Mouse (Mus musculus) embryonic facial prominence, embryonic 13.5 days (tissue): ENCODE results near the gene Gm13276. TPM values are rescaled to one million over a fixed set of nuclear protein-coding genes. Genes with fewer than 3 reads are reported as not detected.
A peak's percentile ranks its signal among the peaks of the same experiment; 100 is the strongest.
"Not testable (repeated sequence)": the region's sequence is repeated elsewhere in the genome, so short reads cannot be mapped to it uniquely, and the experiment has no call there.

ENCODE experiments used
- ATAC-seq: fragments of 200-750 bp; cut with Nextera tagmentation; 2 replicates; pipeline ENCODE4 v1.8.0; 2017; ENCODE audit warnings: low read depth; ENCODE audit not compliant: insufficient number of reproducible peaks, insufficient read depth, low FRiP score, low TSS enrichment
- H3K27ac ChIP-seq: fragments of 300-500 bp; sonication (generic); 2 replicates; pipeline ENCODE4 v1.5.1; 2015; ENCODE audit warnings: moderate library complexity, mild to moderate bottlenecking, inconsistent platforms
- H3K27me3 ChIP-seq: fragments of 300-500 bp; sonication (generic); 2 replicates; pipeline ENCODE4 v1.6.1; 2015; ENCODE audit warnings: mild to moderate bottlenecking, inconsistent platforms
- H3K36me3 ChIP-seq: fragments of 300-500 bp; sonication (generic); 2 replicates; pipeline ENCODE4 v1.6.1; 2015; ENCODE audit warnings: mild to moderate bottlenecking, inconsistent platforms
- H3K4me1 ChIP-seq: fragments of 300-500 bp; sonication (generic); 2 replicates; pipeline ENCODE4 v1.6.1; 2015; ENCODE audit warnings: inconsistent platforms
- H3K4me2 ChIP-seq: fragments of 300-500 bp; sonication (generic); 2 replicates; pipeline ENCODE4 v1.6.1; 2015; ENCODE audit warnings: moderate library complexity, mild to moderate bottlenecking, inconsistent platforms
- H3K4me3 ChIP-seq: fragments of 300-500 bp; sonication (generic); 2 replicates; pipeline ENCODE4 v1.5.1; 2015; ENCODE audit warnings: mild to moderate bottlenecking, inconsistent platforms
- H3K9ac ChIP-seq: fragments of 300-500 bp; sonication (generic); 2 replicates; pipeline ENCODE4 v1.6.1; 2015; ENCODE audit warnings: mild to moderate bottlenecking, inconsistent platforms
- H3K9me3 ChIP-seq: fragments of 300-500 bp; sonication (generic); 2 replicates; pipeline ENCODE4 v1.6.1; 2016; ENCODE audit warnings: inconsistent platforms
- WGBS: fragments of 180-500 bp; shearing (Covaris S2); methylation state at CpG from one replicate; pipeline ENCODE4 v1.1.7; 2015; ENCODE audit warnings: mixed read lengths; 5-methylcytosine and 5-hydroxymethylcytosine counted together
- polyA plus RNA-seq: library from polyadenylated mRNA; unstranded; fragments of >200 nt; fragmentation: Nextera tagmentation; extraction: Ambion mirVana; gene quantifications from 2 replicates; pipeline ENCODE4 v1.2.1, GENCODE M21; 2015

The Gm13276 gene
- polyA plus RNA-seq, 1 experiment from 2014 or later, result not detected

DNA sequence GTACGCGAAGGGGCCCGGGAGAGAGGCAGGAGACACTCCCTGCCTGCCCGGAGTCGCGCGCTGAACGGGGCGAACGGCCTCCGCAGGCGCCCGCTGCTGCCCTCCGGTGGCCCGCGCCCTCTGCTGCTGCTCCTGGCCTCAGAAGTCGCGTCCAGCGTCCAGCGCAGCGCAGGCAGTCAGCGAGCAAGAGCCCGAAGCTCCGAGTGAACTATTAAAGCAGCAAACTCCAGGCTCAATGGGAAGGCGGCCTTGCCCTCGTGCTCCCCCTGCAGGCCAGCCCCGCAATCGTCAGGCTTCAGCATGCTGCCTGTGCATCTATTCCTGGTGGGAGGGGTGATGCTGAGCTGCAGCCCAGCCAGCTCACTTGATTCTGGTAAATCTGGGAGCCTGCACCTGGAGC lies 5.7 kb downstream of the Gm13276 start, which contains the start of gene Gm13278:
Gm13278 (plus strand) TSS at position 301 of the 400 bp plus-strand sequence.
- not testable (repeated sequence) for H3K27me3 ChIP-seq, ATAC-seq

GRCm38 (mm10) chr4:88793936-88794675 lies 8.6 kb downstream of the Gm13276 start, which contains the start of gene Gm13275:
TSS of gene Gm13275 (plus strand) at chr4:88794487.
- H3K27me3 ChIP-seq, H3K36me3 ChIP-seq, H3K4me3 ChIP-seq, H3K9me3 ChIP-seq, H3K4me2 ChIP-seq, ATAC-seq, H3K4me1 ChIP-seq, H3K27ac ChIP-seq, H3K9ac ChIP-seq: not testable (repeated sequence)
- WGBS, result 0% methylated on average over 16 of the region's 52 CpGs

More for the DNA sequence above, 5.7 kb downstream of the Gm13276 start, which contains the start of gene Gm13278:
- H3K9ac ChIP-seq, H3K4me3 ChIP-seq, H3K4me1 ChIP-seq, H3K36me3 ChIP-seq, H3K27ac ChIP-seq, H3K4me2 ChIP-seq, H3K9me3 ChIP-seq: not testable (repeated sequence)
- no CpG with 5 or more reads among the region's 28 CpGs for WGBS

GRCm38 (mm10) chr4:88797097-88797496 lies 11.6 kb downstream of the Gm13276 start, which contains the start of gene Gm13279:
TSS of gene Gm13279 (plus strand) at chr4:88797397.
- H3K9me3 ChIP-seq, H3K27ac ChIP-seq, H3K4me1 ChIP-seq, H3K4me2 ChIP-seq, ATAC-seq, H3K4me3 ChIP-seq, H3K9ac ChIP-seq, H3K27me3 ChIP-seq, H3K36me3 ChIP-seq: not testable (repeated sequence)
- WGBS, result no CpG with 5 or more reads among the region's 28 CpGs

GRCm38 (mm10) chr4:88799365-88799764 lies 13.9 kb downstream of the Gm13276 start, which contains the start of gene Gm13285:
TSS of gene Gm13285 (plus strand) at chr4:88799665.
- H3K27me3 ChIP-seq, H3K4me1 ChIP-seq, H3K36me3 ChIP-seq, H3K4me2 ChIP-seq, H3K27ac ChIP-seq, H3K9ac ChIP-seq, ATAC-seq, H3K4me3 ChIP-seq, H3K9me3 ChIP-seq: not testable (repeated sequence)
- 20% methylated on average over 6 of the region's 7 CpGs for WGBS

DNA sequence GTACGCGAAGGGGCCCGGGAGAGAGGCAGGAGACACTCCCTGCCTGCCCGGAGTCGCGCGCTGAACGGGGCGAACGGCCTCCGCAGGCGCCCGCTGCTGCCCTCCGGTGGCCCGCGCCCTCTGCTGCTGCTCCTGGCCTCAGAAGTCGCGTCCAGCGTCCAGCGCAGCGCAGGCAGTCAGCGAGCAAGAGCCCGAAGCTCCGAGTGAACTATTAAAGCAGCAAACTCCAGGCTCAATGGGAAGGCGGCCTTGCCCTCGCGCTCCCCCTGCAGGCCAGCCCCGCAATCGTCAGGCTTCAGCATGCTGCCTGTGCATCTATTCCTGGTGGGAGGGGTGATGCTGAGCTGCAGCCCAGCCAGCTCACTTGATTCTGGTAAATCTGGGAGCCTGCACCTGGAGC lies 17.4 kb downstream of the Gm13276 start, which contains the start of gene Gm13287:
Gm13287 (plus strand) TSS at position 301 of the 400 bp plus-strand sequence.
- ATAC-seq, H3K9ac ChIP-seq, H3K4me3 ChIP-seq, H3K9me3 ChIP-seq, H3K27me3 ChIP-seq, H3K4me1 ChIP-seq, H3K27ac ChIP-seq, H3K36me3 ChIP-seq: not testable (repeated sequence)
- WGBS, result no CpG with 5 or more reads among the region's 29 CpGs
- peak within 1 kb of the TSS; percentile 35; the same call in 1 of the 2 replicates for H3K4me2 ChIP-seq

DNA sequence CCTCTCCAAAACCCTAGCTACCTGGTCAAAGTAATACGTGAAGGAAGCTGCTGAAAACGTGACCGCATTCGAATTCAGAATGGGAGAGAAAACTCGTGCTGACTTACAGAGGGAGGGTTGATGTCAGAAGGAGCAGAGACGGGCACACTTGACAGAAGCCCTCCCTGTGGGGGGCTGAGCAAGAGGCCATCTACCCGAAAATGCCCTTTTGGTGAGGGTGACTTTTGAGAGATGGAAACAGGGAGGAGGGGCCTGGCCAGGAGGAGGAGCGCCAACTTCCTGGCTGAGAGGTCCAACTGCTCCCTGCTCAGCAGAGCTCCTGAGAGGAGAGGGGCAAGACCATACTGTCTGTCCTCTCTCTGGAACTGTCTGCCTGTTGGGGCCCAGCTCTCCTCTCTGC lies 19.7 kb downstream of the Gm13276 start, which contains the start of gene Gm13288:
Gm13288 (plus strand) TSS at position 301 of the 400 bp plus-strand sequence.
- H3K27ac ChIP-seq, H3K9me3 ChIP-seq, H3K27me3 ChIP-seq, H3K4me1 ChIP-seq, ATAC-seq, H3K36me3 ChIP-seq: not testable (repeated sequence)
- Histone ChIP-seq H3K9ac (0 out of 2 replicates have a peak within 1 kb of the TSS, but pooled peaks have one; percentile 55), H3K4me2 (peak within 1 kb of the TSS; percentile 45), H3K4me3 (peak within 1 kb of the TSS; percentile 32)
- WGBS, result no CpG with 5 or more reads among the region's 8 CpGs

- H3K27me3 ChIP-seq, H3K27ac ChIP-seq, H3K36me3 ChIP-seq, H3K4me1 ChIP-seq, ATAC-seq, H3K9me3 ChIP-seq: not testable (repeated sequence)
- Histone ChIP-seq H3K9ac (0 out of 2 replicates have a peak overlapping the region, but pooled peaks have one; percentile 55), H3K4me2 (peak overlapping the region; percentile 45), H3K4me3 (peak overlapping the region; percentile 32)
- WGBS, result 0% methylated on average over 13 of the region's 34 CpGs
Observed at GRCm38 (mm10) chr4:88805761-88806160, 20.3 kb downstream of the Gm13276 start.

- no peak within 1 kb of the TSS for H3K27ac ChIP-seq
- no peak within 1 kb of the TSS for H3K4me2 ChIP-seq
- no peak for ATAC-seq
- no peak within 1 kb of the TSS for H3K4me3 ChIP-seq
- no peaks in the 10 kb centered on the region for H3K4me1 ChIP-seq
- 63% methylated on average over 3 of the region's 3 CpGs for WGBS
- H3K27me3 ChIP-seq, result 0 out of 2 replicates have a peak, but pooled peaks cover 3% of the 10 kb centered on the region
- no peak within 1 kb of the TSS for H3K9ac ChIP-seq
- H3K9me3 ChIP-seq, result no peaks in the 10 kb centered on the region
- H3K36me3 ChIP-seq, result no peaks in the 10 kb centered on the region
Observed at GRCm38 (mm10) chr4:88815928-88816327, 30.4 kb downstream of the Gm13276 start, which contains the start of gene Ifna7. TSS of gene Ifna7 (plus strand) at chr4:88816228.

DNA sequence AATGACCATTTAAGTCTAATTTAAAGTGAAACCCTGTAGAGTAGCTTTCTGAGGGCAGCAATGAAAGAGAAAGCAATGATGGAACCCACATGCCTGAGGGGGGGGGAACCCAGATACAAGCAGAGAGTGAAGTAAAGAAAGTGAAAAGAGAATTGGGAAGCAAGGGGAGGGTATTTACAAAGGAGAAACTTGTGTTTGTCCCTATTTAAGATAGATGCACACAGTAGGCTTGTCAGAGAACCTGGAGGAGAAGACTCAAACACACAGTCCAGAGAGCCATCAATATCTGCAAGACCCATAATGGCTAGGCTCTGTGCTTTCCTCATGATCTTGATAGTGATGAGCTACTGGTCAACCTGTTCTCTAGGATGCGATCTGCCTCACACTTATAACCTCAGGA lies 34.1 kb downstream of the Gm13276 start, which contains the start of gene Ifna11:
Ifna11 (plus strand) TSS at position 301 of the 400 bp plus-strand sequence.
- Histone ChIP-seq H3K27ac (no peak within 1 kb of the TSS), H3K4me3 (no peak within 1 kb of the TSS), H3K9me3 (no peaks in the 10 kb centered on the region), H3K27me3 (0 out of 2 replicates have a peak, but pooled peaks cover 3% of the 10 kb centered on the region), H3K36me3 (no peaks in the 10 kb centered on the region), H3K4me2 (no peak within 1 kb of the TSS), H3K9ac (no peak within 1 kb of the TSS), H3K4me1 (no peaks in the 10 kb centered on the region)
- ATAC-seq, result no peak
- WGBS, result 91% methylated on average over 1 of the region's 1 CpGs

GRCm38 (mm10) chr4:88822995-88823394 lies 37.5 kb downstream of the Gm13276 start:
- no peak overlapping the region for H3K4me3 ChIP-seq
- ATAC-seq, result no peak
- no peaks in the 10 kb centered on the region for H3K9me3 ChIP-seq
- 0 out of 2 replicates have a peak, but pooled peaks cover 2% of the 10 kb centered on the region for H3K27me3 ChIP-seq
- no peak overlapping the region for H3K9ac ChIP-seq
- no peak overlapping the region for H3K4me2 ChIP-seq
- no peak overlapping the region for H3K27ac ChIP-seq
- no peaks in the 10 kb centered on the region for H3K36me3 ChIP-seq
- 23% methylated on average over 4 of the region's 4 CpGs for WGBS
- H3K4me1 ChIP-seq, result no peaks in the 10 kb centered on the region

DNA sequence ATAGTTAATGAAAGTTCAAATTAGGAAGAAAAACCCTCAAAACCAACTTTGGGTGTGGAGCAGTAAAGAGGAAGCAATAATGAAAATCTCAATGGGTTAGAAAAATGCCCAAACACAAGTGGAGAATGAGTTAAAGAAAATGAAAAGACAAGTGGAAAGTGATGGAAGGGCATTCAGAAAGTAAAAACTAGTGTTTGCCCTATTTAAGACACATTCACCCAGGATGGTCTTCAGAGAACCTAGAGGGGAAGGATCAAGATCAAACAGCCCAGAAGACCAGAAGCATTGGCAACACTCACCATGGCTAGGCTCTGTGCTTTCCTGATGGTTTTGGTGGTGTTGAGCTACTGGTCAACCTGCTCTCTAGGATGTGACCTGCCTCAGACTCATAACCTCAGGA lies 41.6 kb downstream of the Gm13276 start, which contains the start of gene Ifna6:
Ifna6 (plus strand) TSS at position 301 of the 400 bp plus-strand sequence.
- not testable (repeated sequence) for H3K4me2 ChIP-seq, H3K4me3 ChIP-seq, H3K9ac ChIP-seq, H3K4me1 ChIP-seq, H3K9me3 ChIP-seq, ATAC-seq, H3K27ac ChIP-seq, H3K27me3 ChIP-seq, H3K36me3 ChIP-seq

GRCm38 (mm10) chr4:88830523-88830922 lies 45.0 kb downstream of the Gm13276 start:
- H3K27me3 ChIP-seq, result no peaks in the 10 kb centered on the region
- H3K4me1 ChIP-seq, result no peaks in the 10 kb centered on the region
- H3K4me2 ChIP-seq, result no peak overlapping the region
- no peak overlapping the region for H3K27ac ChIP-seq
- H3K4me3 ChIP-seq, result no peak overlapping the region
- H3K36me3 ChIP-seq, result no peaks in the 10 kb centered on the region
- 25% methylated on average over 4 of the region's 4 CpGs for WGBS
- H3K9me3 ChIP-seq, result no peaks in the 10 kb centered on the region
- no peak overlapping the region for H3K9ac ChIP-seq
- no peak for ATAC-seq
